Mouse (Mus musculus) lung, embryonic 14.5 days (tissue): ENCODE data around the gene Mgea5. TPM values are rescaled to one million over a fixed set of nuclear protein-coding genes. Genes with fewer than 3 reads are reported as not detected.

Experiments used
- ATAC-seq: fragments of 200-750 bp; cut with Nextera tagmentation; 2 replicates; pipeline ENCODE4 v1.8.0; 2017; ENCODE audit warnings: mild to moderate bottlenecking, moderate TSS enrichment, moderate library complexity; ENCODE audit not compliant: insufficient read depth
- DNase-seq: peaks from one replicate; pipeline ENCODE4 v3.0.0-alpha.2; 2015
- H3K27ac ChIP-seq: fragments of 300-500 bp; sonication (generic); 2 replicates; pipeline ENCODE4 v1.5.1; 2014; ENCODE audit warnings: low read depth, mild to moderate bottlenecking, moderate library complexity
- H3K27me3 ChIP-seq: fragments of 300-500 bp; sonication (generic); 2 replicates; pipeline ENCODE4 v1.6.1; 2014; ENCODE audit warnings: low read length, control low read depth; ENCODE audit not compliant: insufficient read depth
- H3K36me3 ChIP-seq: fragments of 300-500 bp; sonication (generic); 2 replicates; pipeline ENCODE4 v1.6.1; 2014; ENCODE audit warnings: control low read depth; ENCODE audit not compliant: insufficient read depth
- H3K4me1 ChIP-seq: fragments of 300-500 bp; sonication (generic); 2 replicates; pipeline ENCODE4 v1.6.1; 2014; ENCODE audit warnings: antibody characterized with exemption, control low read depth; ENCODE audit not compliant: insufficient read depth
- H3K4me2 ChIP-seq: fragments of 300-500 bp; sonication (generic); 2 replicates; pipeline ENCODE4 v1.6.1; 2014; ENCODE audit warnings: mild to moderate bottlenecking
- H3K4me3 ChIP-seq: fragments of 300-500 bp; sonication (generic); 2 replicates; pipeline ENCODE4 v1.5.1; 2014; ENCODE audit warnings: low read depth, low read length
- H3K9ac ChIP-seq: fragments of 300-500 bp; sonication (generic); 2 replicates; pipeline ENCODE4 v1.6.1; 2014
- H3K9me3 ChIP-seq: fragments of 300-500 bp; sonication (generic); 2 replicates; pipeline ENCODE4 v1.6.1; 2016; ENCODE audit warnings: low read depth, low read length, control low read depth
- CTCF ChIP-seq: IDR thresholded peaks from 2 replicates; pipeline ENCODE4 v1.5.1; 2016; ENCODE audit warnings: antibody characterized with exemption, low read depth
- WGBS: fragments of 180-500 bp; shearing (Covaris S2); extraction: QIAGEN DNeasy Blood & Tissue Kit; methylation state at CpG from one replicate; pipeline ENCODE4 v1.1.7; 2014; 5-methylcytosine and 5-hydroxymethylcytosine counted together
- polyA plus RNA-seq: library from polyadenylated mRNA; unstranded; fragments of >200 nt; fragmentation: Nextera tagmentation; extraction: Ambion mirVana; gene quantifications from 2 replicates; pipeline ENCODE4 v1.2.1, GENCODE M21; 2014

The Mgea5 gene
- polyA plus RNA-seq, 1 experiment from 2014 or later = 61.8 TPM

- Histone ChIP-seq H3K9me3 (no peaks in the 10 kb centered on the region), H3K4me2 (peak within 1 kb of the TSS; percentile 88), H3K4me1 (peaks cover 6% of the 10 kb centered on the region; the same call in 1 of the 2 replicates), H3K27ac (no peak within 1 kb of the TSS), H3K36me3 (no peaks in the 10 kb centered on the region), H3K27me3 (peaks cover 86% of the 10 kb centered on the region), H3K9ac (peak within 1 kb of the TSS; percentile 41), H3K4me3 (peak within 1 kb of the TSS; percentile 48)
- DNase-seq = peak; percentile 37
- ATAC-seq = no peak
- WGBS = 1% methylated on average over 65 of the region's 68 CpGs
- no peak for TF ChIP-seq CTCF
Observed at GRCm38 (mm10) chr19:45742218-45742983, 41.2 kb downstream of the Mgea5 start, which contains the start of gene Fgf8. TSS of gene Fgf8 (minus strand) at chr19:45742915.

GRCm38 (mm10) chr19:45741431-45742217 is 42.0 kb downstream of the Mgea5 start:
- Histone ChIP-seq H3K4me3 (peak overlapping the region; percentile 48), H3K27me3 (peaks cover 94% of the 10 kb centered on the region), H3K9ac (no peak overlapping the region), H3K27ac (no peak overlapping the region), H3K4me1 (peaks cover 10% of the 10 kb centered on the region; the same call in 1 of the 2 replicates), H3K36me3 (no peaks in the 10 kb centered on the region), H3K4me2 (peak overlapping the region; percentile 88; the same call in 1 of the 2 replicates), H3K9me3 (no peaks in the 10 kb centered on the region)
- 2% methylated on average over 45 of the region's 45 CpGs for WGBS
- TF ChIP-seq CTCF = no peak
- ATAC-seq (no peak), DNase-seq (no peak)

GRCm38 (mm10) chr19:45740817-45741216 is 42.8 kb downstream of the Mgea5 start:
- H3K4me2 ChIP-seq = no peak overlapping the region
- peaks cover 10% of the 10 kb centered on the region; the same call in 1 of the 2 replicates for H3K4me1 ChIP-seq
- H3K4me3 ChIP-seq = no peak overlapping the region

GRCm38 (mm10) chr19:45740233-45740632 is 43.4 kb downstream of the Mgea5 start:
- no peak for DNase-seq
- no peak overlapping the region for H3K27ac ChIP-seq
- H3K27me3 ChIP-seq = peaks cover 98% of the 10 kb centered on the region
- H3K9ac ChIP-seq = no peak overlapping the region
- ATAC-seq = no peak
- TF ChIP-seq CTCF = no peak
- H3K36me3 ChIP-seq = no peaks in the 10 kb centered on the region
- H3K4me2 ChIP-seq = no peak overlapping the region
- no peaks in the 10 kb centered on the region for H3K9me3 ChIP-seq
- H3K4me3 ChIP-seq = no peak overlapping the region
- WGBS = 10% methylated on average over 13 of the region's 13 CpGs
- peaks cover 10% of the 10 kb centered on the region; the same call in 1 of the 2 replicates for H3K4me1 ChIP-seq

More at GRCm38 (mm10) chr19:45740817-45741216, 42.8 kb downstream of the Mgea5 start:
- WGBS = 8% methylated on average over 7 of the region's 7 CpGs
- no peak overlapping the region for H3K27ac ChIP-seq
- no peak for TF ChIP-seq CTCF
- peaks cover 97% of the 10 kb centered on the region for H3K27me3 ChIP-seq
- no peaks in the 10 kb centered on the region for H3K9me3 ChIP-seq
- DNase-seq = no peak
- H3K36me3 ChIP-seq = no peaks in the 10 kb centered on the region
- H3K9ac ChIP-seq = no peak overlapping the region
- no peak for ATAC-seq

GRCm38 (mm10) chr19:45738521-45738920 is 45.1 kb downstream of the Mgea5 start:
- H3K27ac ChIP-seq = no peak overlapping the region
- TF ChIP-seq CTCF = no peak
- peaks cover 10% of the 10 kb centered on the region; the same call in 1 of the 2 replicates for H3K4me1 ChIP-seq

GRCm38 (mm10) chr19:45737846-45738484 is 45.7 kb downstream of the Mgea5 start:
- DNase-seq = no peak
- Histone ChIP-seq H3K27me3 (peaks cover 98% of the 10 kb centered on the region), H3K36me3 (no peaks in the 10 kb centered on the region), H3K9ac (no peak overlapping the region), H3K4me3 (no peak overlapping the region), H3K4me2 (no peak overlapping the region), H3K4me1 (peaks cover 10% of the 10 kb centered on the region; the same call in 1 of the 2 replicates), H3K27ac (no peak overlapping the region), H3K9me3 (no peaks in the 10 kb centered on the region)
- WGBS = 76% methylated on average over 10 of the region's 10 CpGs
- TF ChIP-seq CTCF = no peak
- ATAC-seq = no peak

More at GRCm38 (mm10) chr19:45738521-45738920, 45.1 kb downstream of the Mgea5 start:
- Histone ChIP-seq H3K4me3 (no peak overlapping the region), H3K4me2 (no peak overlapping the region), H3K27me3 (peaks cover 98% of the 10 kb centered on the region), H3K9ac (no peak overlapping the region), H3K36me3 (no peaks in the 10 kb centered on the region), H3K9me3 (no peaks in the 10 kb centered on the region)
- ATAC-seq (no peak), DNase-seq (no peak)
- WGBS = 69% methylated on average over 5 of the region's 5 CpGs
